Mouse (Mus musculus) layer of hippocampus, adult 2 months (tissue): ENCODE measurements at regions not wholly inside any gene's neighbourhood (a gene's known extent, or its start where the extent isn't known, plus 50 kb on each side); places are given as distances from the start of the nearest gene placed in this dataset.

ENCODE experiments used
- DNase-seq, 2 experiments: peaks; one replicate each; pipeline ENCODE4 v3.0.0; 2022; ENCODE audit warnings: low spot score in 2 of 2
- H3K27ac ChIP-seq: fragments of 200-600 bp; 2 replicates; pipeline ENCODE4 v1.8.1; 2022
- H3K4me3 ChIP-seq: fragments of 200-600 bp; 2 replicates; pipeline ENCODE4 v1.8.1; 2022; ENCODE audit warnings: mild to moderate bottlenecking
- CTCF ChIP-seq: fragments of 200-600 bp; conservative IDR thresholded peaks from 2 replicates; pipeline ENCODE4 v1.8.1; 2022; ENCODE audit warnings: antibody characterized with exemption, mild to moderate bottlenecking, moderate library complexity

DNA sequence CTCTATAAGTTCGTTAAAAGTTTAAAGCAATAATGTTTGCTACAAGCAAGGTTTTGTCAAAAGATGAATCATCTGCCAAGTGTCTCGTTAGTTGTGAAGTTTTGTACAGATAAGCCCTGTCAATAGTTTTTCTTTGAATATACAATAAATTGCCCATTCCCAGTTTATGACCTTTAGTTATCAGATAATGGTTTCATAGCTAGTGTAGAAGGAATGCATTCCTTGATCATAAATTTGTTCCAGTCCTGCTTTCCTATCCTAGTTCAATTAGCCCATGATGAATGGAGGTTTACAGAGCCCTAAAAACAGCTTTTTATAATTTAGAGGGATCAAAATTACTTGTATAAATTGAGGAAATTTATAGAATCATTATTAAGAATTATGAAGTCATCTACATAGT, 62.5 kb upstream of the Lrch2 start:
- Histone ChIP-seq H3K27ac (no peak overlapping the region), H3K4me3 (no peak overlapping the region)
- no peak for DNase-seq
- TF ChIP-seq CTCF, result no peak

DNA sequence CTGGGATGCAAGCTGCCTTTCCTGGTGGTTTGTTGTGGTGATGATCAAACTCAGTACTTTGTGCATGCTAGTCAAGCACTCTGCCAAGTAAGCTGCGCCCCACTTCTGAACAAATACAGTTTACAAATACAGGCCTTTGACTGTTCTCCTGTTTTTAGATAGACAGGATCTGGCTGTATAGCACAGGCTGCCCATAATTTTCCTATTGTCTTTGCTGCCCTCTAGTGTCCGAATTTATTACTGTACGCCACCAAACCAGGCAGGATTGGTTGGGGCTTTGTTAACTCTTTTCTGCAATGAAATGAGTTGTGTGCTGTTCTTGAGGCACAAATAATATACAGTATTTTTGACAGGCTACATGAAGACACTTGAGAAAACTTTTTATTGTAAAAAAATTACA, 54.8 kb upstream of the Lrch2 start:
- TF ChIP-seq CTCF, result peak; percentile 81
- Histone ChIP-seq H3K27ac (no peak overlapping the region), H3K4me3 (no peak overlapping the region)
- DNase-seq, result peak; percentile 59 to 74
